Mouse (Mus musculus) macrophage (primary cell): ENCODE results near the gene Mtcl1. TPM values are rescaled to one million over a fixed set of nuclear protein-coding genes. Genes with fewer than 3 reads are reported as not detected.

ENCODE experiments used
- H3K27ac ChIP-seq: fragments of 350-480 bp; formaldehyde crosslinking; 2 replicates; pipeline ENCODE4 v1.9.0; 2021
- H3K36me3 ChIP-seq: fragments of 350-480 bp; formaldehyde crosslinking; 2 replicates; pipeline ENCODE4 v1.9.0; 2021; ENCODE audit errors: inconsistent target
- H3K4me3 ChIP-seq: fragments of 350-480 bp; formaldehyde crosslinking; 2 replicates; pipeline ENCODE4 v1.9.0; 2021; ENCODE audit errors: inconsistent target
- H3K79me2 ChIP-seq: fragments of 350-480 bp; formaldehyde crosslinking; 2 replicates; pipeline ENCODE4 v1.9.0; 2021; ENCODE audit errors: inconsistent target
- WGBS: methylation state at CpG from one replicate; pipeline ENCODE4 v1.1.7; 2026; ENCODE audit warnings: inconsistent platforms; ENCODE audit not compliant: missing documents; 5-methylcytosine and 5-hydroxymethylcytosine counted together
- polyA plus RNA-seq: library from polyadenylated mRNA; stranded (reverse); fragments of 250-400 nt; gene quantifications from 3 replicates; pipeline ENCODE4 v1.2.4, GENCODE M21; 2018; ENCODE audit warnings: inconsistent platforms

The Mtcl1 gene
- polyA plus RNA-seq, 1 experiment from 2014 or later = not detected

DNA sequence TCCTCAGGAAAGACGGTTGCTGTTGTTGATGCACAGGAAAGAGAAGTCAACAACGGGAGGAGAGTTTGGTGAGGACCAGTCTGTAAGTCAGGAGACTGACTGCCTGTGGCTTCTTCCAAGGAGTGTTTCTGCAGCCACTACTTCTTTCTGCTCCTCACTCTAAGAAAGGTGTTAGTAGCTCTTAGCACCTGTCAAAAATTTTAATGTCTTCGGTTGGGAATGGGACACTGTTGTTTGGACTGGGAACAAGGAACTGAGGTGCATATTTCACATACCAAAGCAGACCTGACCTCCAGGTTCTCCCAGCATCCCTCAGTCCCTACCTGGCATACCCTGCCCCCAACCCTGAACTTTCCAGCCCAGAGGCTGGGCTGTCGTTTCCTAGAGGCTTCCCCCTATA lies 21.7 kb upstream of the Mtcl1 start:
- Histone ChIP-seq H3K36me3 (no peaks in the 10 kb centered on the region), H3K4me3 (no peak overlapping the region), H3K79me2 (no peaks in the 10 kb centered on the region), H3K27ac (no peak overlapping the region)
- WGBS = 79% methylated on average over 4 of the region's 4 CpGs

GRCm38 (mm10) chr17:66470020-66470419 lies 20.5 kb upstream of the Mtcl1 start:
- Histone ChIP-seq H3K27ac (no peak overlapping the region), H3K4me3 (no peak overlapping the region), H3K79me2 (no peaks in the 10 kb centered on the region), H3K36me3 (no peaks in the 10 kb centered on the region)
- WGBS = 74% methylated on average over 8 of the region's 8 CpGs

GRCm38 (mm10) chr17:66457278-66457677 lies 7.7 kb upstream of the Mtcl1 start:
- Histone ChIP-seq H3K79me2 (no peaks in the 10 kb centered on the region), H3K4me3 (no peak overlapping the region), H3K36me3 (no peaks in the 10 kb centered on the region), H3K27ac (no peak overlapping the region)
- 100% methylated on average over 1 of the region's 1 CpGs for WGBS

DNA sequence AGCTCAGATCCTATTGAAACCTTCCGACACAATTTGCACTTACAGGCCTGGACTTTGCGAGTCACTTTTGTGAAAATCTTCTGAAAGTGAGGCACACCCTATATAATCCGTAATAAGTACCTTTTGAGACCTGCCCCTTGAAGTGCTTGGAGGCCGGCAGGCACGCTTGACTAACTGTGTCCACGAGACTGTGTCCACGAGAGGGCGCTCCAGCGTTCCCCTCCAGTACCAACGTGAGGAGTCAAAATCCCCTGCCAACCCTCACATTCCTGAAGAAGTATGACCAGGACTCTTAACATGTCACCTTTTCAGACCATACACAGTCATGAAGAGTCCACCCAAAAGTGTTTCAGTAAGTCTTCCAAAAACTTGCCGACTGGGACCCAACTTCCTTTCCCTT lies 1.6 kb upstream of the Mtcl1 start:
- H3K4me3 ChIP-seq = no peak overlapping the region
- WGBS = 2% methylated on average over 11 of the region's 11 CpGs
- no peaks in the 10 kb centered on the region for H3K79me2 ChIP-seq
- no peaks in the 10 kb centered on the region for H3K36me3 ChIP-seq
- H3K27ac ChIP-seq = no peak overlapping the region

GRCm38 (mm10) chr17:66450526-66451070 lies 1.0 kb upstream of the Mtcl1 start:
- WGBS = 11% methylated on average over 14 of the region's 18 CpGs
- Histone ChIP-seq H3K36me3 (no peaks in the 10 kb centered on the region), H3K4me3 (no peak overlapping the region), H3K79me2 (no peaks in the 10 kb centered on the region), H3K27ac (no peak overlapping the region)

GRCm38 (mm10) chr17:66448421-66449405 lies 837 bp downstream of the Mtcl1 start:
- Histone ChIP-seq H3K4me3 (no peak overlapping the region), H3K36me3 (no peaks in the 10 kb centered on the region), H3K79me2 (no peaks in the 10 kb centered on the region), H3K27ac (no peak overlapping the region)
- 1% methylated on average over 134 of the region's 136 CpGs for WGBS

GRCm38 (mm10) chr17:66447978-66448377 lies 1.6 kb downstream of the Mtcl1 start:
- WGBS = 7% methylated on average over 13 of the region's 13 CpGs
- H3K27ac ChIP-seq = no peak overlapping the region
- no peak overlapping the region for H3K4me3 ChIP-seq
- no peaks in the 10 kb centered on the region for H3K79me2 ChIP-seq
- no peaks in the 10 kb centered on the region for H3K36me3 ChIP-seq

DNA sequence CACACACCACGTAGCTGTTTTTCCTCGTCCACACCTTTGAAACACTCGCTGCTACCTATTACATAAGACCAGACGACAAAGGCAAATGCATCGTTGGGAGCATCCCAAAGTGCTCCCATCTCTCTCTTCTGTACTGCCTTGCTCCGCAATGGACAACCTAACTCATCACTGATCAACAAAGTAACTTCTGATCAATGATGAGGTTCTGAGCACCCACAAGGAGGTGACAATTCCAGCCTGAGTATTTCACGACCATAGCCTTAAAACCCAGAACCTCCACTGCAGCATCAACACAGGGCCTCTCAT lies 2.6 kb downstream of the Mtcl1 start:
- WGBS = 82% methylated on average over 7 of the region's 7 CpGs

DNA sequence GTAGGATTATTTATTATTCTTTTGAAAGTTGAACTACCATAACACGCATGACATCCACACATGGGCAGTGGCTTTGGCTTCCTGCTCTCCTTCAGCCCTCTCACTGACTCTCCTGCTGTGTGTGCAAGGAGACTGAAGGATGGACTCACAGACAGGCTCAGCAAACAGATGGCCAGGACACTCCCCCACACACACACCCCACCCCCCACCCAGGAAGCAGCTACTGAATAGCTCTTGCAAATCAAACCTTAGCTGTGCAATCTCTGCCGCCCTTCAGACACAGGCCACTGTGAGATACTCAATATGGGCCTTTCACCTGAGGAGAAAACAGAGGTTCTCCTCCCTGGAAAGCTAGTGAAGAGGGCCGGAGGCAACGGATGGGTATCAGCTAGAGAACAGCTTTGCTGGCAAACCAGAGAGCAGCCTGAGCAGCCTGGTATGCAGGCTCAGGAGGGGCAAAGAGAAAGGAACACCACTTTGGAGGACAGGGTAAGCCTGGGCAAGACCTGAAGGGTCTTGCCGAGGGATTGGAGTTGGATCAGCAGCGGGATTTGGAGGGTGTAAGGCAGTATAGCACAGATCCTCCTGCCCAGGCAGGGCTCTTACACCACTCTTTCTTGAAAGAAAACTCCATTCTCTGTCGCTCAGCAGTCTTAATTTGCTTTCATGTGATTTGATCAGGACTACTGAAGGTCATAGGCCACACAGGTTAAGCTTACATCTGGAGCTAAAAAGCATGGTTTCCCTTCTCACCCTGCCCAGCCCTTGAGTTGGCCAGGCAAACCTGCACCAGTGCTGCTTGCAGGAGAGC lies 3.1 kb downstream of the Mtcl1 start:
- no peak overlapping the region for H3K4me3 ChIP-seq
- no peaks in the 10 kb centered on the region for H3K36me3 ChIP-seq
- H3K27ac ChIP-seq = no peak overlapping the region
- no peaks in the 10 kb centered on the region for H3K79me2 ChIP-seq
- WGBS = 81% methylated on average over 7 of the region's 7 CpGs

More for the DNA sequence above, 2.6 kb downstream of the Mtcl1 start:
- no peaks in the 10 kb centered on the region for H3K79me2 ChIP-seq
- H3K27ac ChIP-seq = no peak overlapping the region
- no peak overlapping the region for H3K4me3 ChIP-seq
- H3K36me3 ChIP-seq = no peaks in the 10 kb centered on the region

DNA sequence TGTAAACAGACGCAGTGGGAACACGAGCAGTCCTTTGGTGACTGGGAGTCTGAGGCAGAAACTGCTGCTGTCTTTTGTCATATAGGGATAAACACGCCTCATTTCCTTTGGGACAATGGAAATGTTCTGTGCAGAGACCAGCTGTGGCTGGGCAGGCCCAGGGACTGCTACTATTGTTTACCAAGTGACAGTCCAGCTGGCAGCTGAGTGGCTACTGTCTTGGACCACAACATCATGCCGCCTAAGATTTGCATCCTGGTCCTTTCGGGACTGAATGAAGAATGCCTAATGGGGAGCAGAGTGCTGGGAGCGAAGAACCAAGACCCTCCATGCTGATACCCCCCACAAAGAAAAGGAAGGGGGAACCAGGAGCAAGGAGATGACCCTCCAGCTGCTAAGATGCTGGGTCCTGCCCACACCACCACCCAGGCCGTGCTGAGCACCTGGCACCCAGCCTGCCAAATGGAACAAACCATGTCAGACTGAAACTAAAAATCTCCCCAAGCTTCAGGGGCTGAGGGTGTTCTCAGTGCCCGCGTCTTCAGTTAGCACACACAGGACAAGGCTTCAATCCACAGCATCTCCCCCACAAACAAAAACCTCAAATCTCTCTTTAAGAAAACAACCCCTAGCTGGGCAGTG lies 5.4 kb downstream of the Mtcl1 start:
- no peaks in the 10 kb centered on the region for H3K36me3 ChIP-seq
- 85% methylated on average over 9 of the region's 9 CpGs for WGBS
- H3K27ac ChIP-seq = no peak overlapping the region
- no peaks in the 10 kb centered on the region for H3K79me2 ChIP-seq
- no peak overlapping the region for H3K4me3 ChIP-seq

DNA sequence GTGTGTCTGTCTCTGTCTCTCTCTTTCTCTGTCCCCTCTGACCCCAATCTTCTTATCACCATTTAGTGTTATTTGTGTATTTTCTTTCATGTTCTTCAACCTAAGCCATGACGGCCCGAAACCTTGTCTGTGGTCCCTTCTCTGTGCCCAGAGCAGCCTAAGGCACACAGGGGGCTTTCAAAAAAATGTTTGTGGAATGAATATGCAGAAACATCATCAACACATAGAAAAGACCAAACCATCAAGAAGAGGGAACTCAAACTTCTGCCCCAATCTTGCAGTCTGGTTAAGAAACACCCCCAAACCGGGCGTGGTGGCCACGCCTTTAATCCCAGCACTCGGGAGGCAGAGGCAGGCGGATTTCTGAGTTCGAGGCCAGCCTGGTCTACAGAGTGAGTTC lies 9.7 kb downstream of the Mtcl1 start:
- 100% methylated on average over 2 of the region's 8 CpGs for WGBS

DNA sequence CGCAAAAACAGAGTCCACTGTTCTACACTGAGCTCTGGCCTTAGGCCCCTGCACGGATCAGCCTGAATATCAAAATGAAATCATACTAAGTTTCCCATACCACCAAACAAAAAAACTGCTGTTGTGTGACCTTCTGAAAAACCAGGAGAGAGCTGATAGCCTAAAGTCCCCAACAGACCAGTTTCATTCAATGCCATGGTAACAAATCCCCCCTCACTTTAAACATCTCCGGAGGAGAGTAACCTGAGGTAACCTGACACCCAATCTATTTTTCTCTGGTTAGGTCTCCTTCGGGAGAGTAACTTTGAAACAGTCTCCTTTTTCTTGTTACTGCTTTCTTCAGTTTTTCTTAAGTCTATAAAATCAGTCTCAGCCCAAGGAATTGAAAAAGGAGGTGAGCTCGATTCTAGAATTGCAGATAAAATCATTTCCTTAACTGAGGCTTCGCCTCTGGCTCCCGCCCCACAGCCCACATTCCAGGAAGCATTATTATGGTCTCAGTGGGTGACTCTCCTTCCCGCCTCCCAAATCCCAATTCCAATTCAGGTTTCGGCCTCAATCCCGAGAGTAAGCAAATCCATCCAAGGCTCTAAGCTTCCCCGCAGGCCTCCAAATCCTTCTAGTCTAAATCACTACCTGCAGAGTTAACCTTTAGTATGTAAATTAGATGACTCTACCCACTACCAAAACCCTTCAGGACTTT lies 10.3 kb downstream of the Mtcl1 start:
- H3K36me3 ChIP-seq = no peaks in the 10 kb centered on the region
- H3K4me3 ChIP-seq = no peak overlapping the region
- H3K79me2 ChIP-seq = no peaks in the 10 kb centered on the region
- no peak overlapping the region for H3K27ac ChIP-seq
- 62% methylated on average over 8 of the region's 11 CpGs for WGBS

More for the DNA sequence above, 9.7 kb downstream of the Mtcl1 start:
- no peaks in the 10 kb centered on the region for H3K79me2 ChIP-seq
- no peak overlapping the region for H3K27ac ChIP-seq
- no peaks in the 10 kb centered on the region for H3K36me3 ChIP-seq
- no peak overlapping the region for H3K4me3 ChIP-seq

GRCm38 (mm10) chr17:66438137-66438536 lies 11.4 kb downstream of the Mtcl1 start:
- WGBS = 85% methylated on average over 11 of the region's 12 CpGs
- Histone ChIP-seq H3K4me3 (no peak overlapping the region), H3K79me2 (no peaks in the 10 kb centered on the region), H3K27ac (no peak overlapping the region), H3K36me3 (no peaks in the 10 kb centered on the region)

DNA sequence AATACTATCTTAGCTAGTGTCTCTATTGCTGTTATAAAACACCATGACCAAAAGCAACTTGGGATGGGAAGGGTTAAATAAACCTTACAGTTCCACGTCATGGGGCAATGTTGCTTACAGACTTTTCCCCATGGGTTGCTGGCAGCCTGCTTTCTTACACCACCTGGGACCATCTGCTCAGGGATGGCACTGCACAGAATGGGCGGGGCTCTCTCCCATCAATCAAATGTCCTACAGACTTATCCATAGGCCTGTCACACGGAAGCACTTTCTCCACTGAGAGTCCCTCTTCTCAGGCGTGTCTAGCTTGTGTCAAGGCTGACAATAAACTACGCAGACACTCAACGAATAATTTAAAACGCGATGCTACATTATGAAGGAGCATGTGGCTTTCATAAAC lies 12.7 kb downstream of the Mtcl1 start:
- H3K4me3 ChIP-seq = no peak overlapping the region
- H3K79me2 ChIP-seq = no peaks in the 10 kb centered on the region
- no peak overlapping the region for H3K27ac ChIP-seq
- no peaks in the 10 kb centered on the region for H3K36me3 ChIP-seq
- WGBS = 90% methylated on average over 8 of the region's 8 CpGs
